Mouse (Mus musculus) naive thymus-derived CD4-positive, alpha-beta T cell, adult 5 months (primary cell): Measurements from ENCODE around the gene Aarsd1. TPM values are rescaled to one million over a fixed set of nuclear protein-coding genes. Genes with fewer than 3 reads are reported as not detected.

ENCODE experiments used
- polyA plus RNA-seq: library from polyadenylated mRNA; unstranded; fragments of 100-300 nt; shearing (Covaris generic); gene quantifications from one replicate; pipeline ENCODE4 v1.2.1, GENCODE M21; 2017

The Aarsd1 gene
- 27.6 TPM for polyA plus RNA-seq

DNA sequence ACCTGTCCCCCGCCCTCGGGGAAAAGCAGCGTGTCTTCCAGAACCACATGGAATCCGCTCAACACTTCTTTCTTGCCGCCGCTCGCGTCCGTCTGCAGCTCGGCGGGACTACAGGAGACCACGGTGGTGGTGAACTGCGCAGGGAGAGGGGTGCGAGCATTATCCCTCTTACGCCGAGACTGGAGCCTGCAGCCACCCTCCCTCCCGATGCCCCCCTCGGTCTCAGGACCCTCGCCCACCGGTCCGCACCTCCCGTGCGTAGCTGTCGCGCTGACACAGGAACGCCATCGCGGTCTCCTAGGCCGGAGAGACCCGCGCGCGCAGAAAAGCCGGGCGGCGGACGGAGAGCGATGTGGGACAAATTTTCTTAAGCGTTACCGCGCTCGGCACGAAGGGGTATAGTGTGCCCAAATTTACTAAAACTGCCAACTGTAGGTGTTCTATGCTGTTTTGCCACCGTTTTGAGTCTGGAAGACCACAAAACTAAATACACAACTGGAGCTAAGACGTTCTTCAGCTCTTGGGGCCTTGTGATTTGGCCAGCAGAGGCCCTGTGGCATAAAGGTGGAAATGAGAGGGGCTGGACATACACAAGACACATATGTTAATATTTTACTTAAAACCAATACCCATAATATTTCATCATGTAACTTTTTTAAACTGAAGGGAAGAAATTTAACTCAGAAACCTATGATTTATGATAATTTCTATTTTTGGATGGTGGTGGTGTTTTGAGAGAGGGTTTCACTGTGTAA, at the start of gene Aarsd1:
TSS of gene Aarsd1 (minus strand) at position 515 of the 755 bp plus-strand sequence.

DNA sequence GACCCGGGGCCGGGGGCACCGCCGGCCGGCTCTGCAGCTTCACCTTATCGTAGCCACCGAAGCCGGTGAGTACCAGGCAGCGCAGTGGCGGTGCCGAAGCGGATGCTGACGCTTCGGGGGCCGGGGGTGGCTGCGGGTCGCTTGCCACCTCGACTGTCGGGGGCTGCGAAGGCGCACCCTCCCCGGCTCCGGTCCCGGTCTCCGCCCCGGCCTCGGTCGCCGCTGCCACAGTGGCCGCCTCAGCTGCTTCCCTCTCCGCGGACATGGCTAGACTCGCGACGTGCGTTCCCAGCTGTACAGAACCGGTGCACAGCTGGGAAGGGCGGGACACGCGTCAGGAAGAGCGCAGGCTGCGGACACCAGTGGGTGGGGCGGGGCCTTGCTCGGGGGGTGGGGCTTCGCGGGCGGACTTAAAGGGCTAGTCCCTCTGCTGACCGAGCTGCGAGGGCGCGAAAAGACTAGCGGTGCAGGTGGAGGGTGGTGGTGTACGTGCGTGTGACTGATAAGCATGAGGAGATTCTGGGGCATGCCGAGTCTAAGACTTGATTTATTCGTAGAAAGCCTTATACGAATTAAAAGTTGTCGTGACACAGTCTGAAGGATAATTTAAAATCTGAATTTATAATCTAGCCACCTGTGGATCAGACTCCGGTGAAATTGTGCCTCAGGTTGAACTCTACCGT, 48.6 kb upstream of the Aarsd1 start, which contains the start of gene Vat1:
TSS of gene Vat1 (minus strand) at position 362 of the 683 bp plus-strand sequence.

DNA sequence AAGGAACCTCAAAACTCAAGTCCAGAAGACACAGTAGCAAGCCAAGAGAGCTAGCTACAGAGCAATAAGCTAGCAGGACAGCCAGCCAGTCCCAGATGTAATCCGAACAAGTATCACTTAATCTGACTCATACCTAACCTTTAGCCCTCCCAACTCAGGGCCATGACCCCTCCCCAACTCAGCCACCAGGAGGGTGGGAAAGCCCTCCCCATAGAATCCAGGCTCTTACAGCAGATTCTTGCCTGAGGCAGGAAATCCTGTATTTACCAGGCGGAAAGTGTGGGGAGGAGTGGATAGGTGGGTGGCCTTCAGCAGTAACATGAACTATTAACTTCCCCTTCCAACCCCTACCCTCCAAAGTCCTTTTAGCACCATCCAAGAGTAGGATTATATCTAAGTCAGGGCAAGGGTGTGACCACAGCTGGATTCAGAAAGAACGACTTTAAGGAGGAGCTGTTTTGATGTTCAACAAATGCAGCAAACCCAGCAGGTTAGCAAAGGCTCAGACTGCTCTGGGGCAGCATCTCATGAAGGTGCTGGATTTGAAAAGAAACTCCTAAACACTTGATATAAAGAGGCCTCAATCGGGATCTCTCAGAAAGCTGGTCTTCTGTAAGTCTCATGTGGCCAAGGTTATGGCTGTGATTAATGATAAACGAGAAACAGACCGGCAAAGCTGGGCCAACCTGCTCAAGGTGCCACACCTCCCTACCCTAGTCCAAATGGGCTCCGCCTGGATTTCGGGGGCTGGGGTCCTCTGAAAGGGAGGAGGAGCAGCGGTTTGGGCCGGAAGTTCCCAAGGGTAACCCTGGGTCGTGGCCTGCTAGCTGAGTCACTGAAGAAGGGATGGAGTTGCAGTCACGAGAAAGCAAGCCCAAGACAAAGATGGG, 47.0 kb upstream of the Aarsd1 start, which contains the start of gene Rnd2:
TSS of gene Rnd2 (plus strand) at position 789 of the 890 bp plus-strand sequence.

DNA sequence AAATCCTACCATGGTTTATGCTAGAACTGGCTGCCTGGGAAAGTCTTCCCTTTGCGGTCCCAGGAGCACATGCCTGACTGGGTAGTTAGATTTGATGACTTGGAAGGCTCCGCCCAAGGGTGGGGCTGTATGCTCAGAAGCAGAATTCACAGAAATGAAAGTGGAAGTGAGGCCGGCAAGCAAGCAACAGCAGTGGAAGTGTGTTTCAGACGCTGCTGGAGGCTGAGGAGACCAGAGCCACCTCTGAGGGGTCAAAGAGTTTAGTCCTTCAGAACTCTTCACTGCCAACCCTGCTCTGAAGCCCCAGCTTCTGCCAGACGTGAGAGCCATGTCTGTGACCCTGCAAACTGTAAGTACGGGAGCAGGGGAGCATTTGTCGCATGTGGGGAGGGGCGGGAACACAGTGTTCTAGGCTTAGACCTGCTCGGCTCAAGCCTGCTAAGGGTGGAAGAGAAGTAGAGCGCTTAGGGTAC, 30.9 kb upstream of the Aarsd1 start, which contains the start of gene Ifi35:
TSS of gene Ifi35 (plus strand) at position 134 of the 473 bp plus-strand sequence.

DNA sequence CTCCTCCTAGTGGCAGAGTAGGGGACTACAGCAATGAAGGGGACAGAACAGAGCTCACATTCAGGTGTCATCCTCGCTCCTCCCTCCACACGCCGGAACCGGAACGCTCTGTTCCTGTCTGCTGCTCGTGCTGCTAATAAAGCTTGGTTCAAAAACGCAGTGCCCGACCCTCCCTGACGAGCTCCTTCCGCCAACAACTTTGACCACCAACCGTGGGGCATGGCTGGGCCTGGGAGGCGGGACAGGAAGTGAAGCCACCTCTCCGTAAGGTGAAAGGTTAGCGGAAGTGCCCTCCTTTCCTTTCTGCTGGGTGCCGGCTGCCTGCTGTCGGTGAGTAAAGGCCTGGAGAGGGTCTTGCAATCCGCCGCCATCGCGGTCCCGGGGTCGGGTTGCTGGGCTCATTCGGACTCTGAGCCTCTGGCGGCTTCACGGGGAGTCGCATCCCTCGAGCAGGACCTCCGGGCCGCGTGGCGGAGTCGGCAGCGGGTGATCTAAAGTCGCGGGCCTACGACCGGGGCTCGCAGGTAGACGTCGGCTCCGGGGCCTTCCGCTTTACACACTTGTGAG, 24.8 kb upstream of the Aarsd1 start, which contains the start of gene Rpl27:
TSS of gene Rpl27 (plus strand) at position 172 of the 567 bp plus-strand sequence.

DNA sequence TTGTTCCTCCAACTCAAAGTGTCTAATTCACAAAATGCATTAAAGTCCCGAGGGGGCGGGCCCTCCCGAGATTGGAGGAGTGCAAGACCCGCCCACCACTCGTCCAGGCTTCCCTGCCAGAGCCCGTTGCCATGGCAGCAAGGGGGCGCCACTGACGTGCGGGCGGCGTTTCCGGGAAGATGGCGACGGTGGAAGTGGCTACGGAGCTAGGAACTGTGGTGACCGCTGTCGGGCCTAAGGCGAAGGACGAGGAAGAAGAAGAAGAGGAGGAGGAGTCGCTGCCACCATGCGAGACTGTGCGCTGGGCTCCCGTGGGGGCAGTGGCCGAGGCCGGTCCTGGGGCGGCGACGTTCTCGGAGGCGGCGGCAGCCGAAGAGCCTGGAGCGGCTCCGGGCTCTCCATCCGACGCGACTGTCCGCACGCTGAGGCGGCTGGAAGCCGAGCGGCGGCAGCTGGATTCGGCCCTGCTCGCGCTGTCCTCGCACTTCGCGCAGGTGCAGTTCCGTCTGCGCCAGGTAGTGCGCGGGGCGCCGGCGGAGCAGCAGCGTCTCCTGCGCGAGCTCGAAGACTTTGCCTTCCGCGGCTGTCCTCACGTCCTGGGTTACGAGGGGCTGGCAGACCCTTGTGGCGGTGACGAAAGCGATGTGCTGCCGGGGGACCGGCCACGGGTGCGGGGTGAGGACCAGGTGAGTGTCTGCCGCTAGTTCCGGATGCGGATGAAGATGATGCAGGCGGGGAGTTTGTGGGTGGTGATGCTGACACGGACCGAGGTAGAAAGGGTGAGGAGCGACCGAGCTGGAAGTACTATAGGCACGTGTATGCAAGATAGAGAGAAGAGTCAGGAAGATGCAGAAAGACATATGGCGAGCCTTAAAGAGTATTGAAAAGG, 7.8 kb upstream of the Aarsd1 start, which contains the start of the genes Rundc1 and Ptges3l:
TSS of gene Rundc1 (plus strand) at position 161 of the 889 bp plus-strand sequence.
TSS of gene Ptges3l (minus strand) at position 409 of the 889 bp plus-strand sequence.

DNA sequence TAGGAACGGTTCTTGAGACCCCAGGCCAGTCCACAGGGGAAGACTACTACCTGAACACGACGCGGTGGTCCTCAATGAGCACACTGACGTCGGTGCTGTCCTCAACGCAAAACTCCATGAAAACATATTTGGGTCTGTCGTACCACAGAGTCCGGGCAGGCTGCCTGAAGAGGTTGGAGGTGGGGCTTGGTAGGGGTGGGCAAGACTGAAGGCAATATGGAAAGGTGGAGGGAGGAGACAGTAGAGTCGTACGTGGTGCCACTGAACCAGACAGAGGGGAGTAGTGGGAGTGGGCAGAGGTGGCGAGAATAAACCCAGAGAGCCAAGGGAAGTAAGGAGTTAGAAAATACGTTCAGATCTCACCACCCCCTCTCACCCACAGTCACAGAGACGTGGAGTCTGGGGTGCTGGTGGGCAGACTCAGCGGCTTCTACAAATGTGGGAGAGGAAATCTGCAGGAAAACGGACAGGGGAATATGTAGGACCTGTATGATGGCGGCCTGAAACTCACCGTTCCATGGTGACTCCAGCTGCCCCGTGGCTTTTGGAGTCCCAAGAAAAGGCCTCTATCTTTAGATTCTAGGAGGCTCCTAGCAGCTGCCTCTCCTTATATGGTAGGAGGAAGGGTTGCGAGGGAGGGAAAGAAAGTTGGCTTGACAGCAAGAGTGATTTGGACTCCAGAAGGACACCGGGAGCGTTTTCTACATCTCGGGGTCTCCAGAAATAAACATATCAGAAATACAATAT, 6.9 kb upstream of the Aarsd1 start, which contains the start of gene Gm27029:
TSS of gene Gm27029 (minus strand) at position 692 of the 747 bp plus-strand sequence.

DNA sequence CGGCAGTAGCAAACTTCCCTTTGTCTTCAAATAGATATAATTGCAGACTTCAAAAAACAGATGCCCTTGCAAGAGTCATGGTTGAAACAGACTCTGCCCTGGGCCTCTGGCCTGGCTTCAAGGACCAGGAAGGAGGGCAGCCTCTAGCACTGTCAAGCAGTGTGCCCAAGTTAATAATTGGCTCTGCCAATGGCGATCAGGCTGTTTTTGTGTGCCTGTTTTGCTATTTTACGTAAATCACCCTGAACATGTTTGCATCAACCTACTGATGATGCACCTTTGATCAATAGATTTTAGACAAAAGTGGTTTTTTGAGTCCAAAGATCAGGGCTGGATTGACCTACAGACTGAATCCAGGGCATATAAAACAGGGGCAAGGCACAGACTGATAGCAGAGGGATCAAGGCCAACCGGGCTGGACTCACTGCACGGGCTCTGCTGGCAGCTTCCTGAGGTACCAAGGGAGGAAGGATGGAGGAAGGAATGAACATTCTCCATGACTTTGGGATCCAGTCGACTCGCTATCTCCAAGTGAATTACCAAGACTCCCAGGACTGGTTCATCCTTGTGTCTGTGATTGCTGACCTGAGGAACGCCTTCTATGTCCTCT, 50.0 kb downstream of the Aarsd1 start, which contains the start of gene G6pc:
TSS of gene G6pc (plus strand) at position 236 of the 610 bp plus-strand sequence.

Other genes starting within 250 kb of the Aarsd1 start
- not detected for gene Cntnap1, start 247.1 kb downstream of the Aarsd1 start, polyA plus RNA-seq
- not detected for gene Plekhh3, start 246.3 kb downstream of the Aarsd1 start, polyA plus RNA-seq
- gene Ccr10, start 242.2 kb downstream of the Aarsd1 start, polyA plus RNA-seq: not detected
- gene Ezh1, start 191.2 kb downstream of the Aarsd1 start, polyA plus RNA-seq: 83.6 TPM
- gene Ramp2, start 171.6 kb downstream of the Aarsd1 start, polyA plus RNA-seq: not detected
- gene Vps25, start 163.9 kb downstream of the Aarsd1 start, polyA plus RNA-seq: 83.2 TPM
- 5.3 TPM for gene Wnk4, start 157.0 kb downstream of the Aarsd1 start, polyA plus RNA-seq
- gene Cntd1, start 138.6 kb downstream of the Aarsd1 start, polyA plus RNA-seq: 0.36 TPM
- 51.8 TPM for gene Coa3, start 138.5 kb downstream of the Aarsd1 start, polyA plus RNA-seq
- 208 TPM for gene Becn1, start 115.3 kb downstream of the Aarsd1 start, polyA plus RNA-seq
- gene Psme3, start 101.4 kb downstream of the Aarsd1 start, polyA plus RNA-seq: 178 TPM
- gene Aoc2, start 92.6 kb downstream of the Aarsd1 start, polyA plus RNA-seq: 4.7 TPM
- gene Aoc3, start 87.0 kb downstream of the Aarsd1 start, polyA plus RNA-seq: not detected
- not detected for gene G6pc, start 50.1 kb downstream of the Aarsd1 start, polyA plus RNA-seq
- gene Gm27029, start 7.2 kb upstream of the Aarsd1 start, polyA plus RNA-seq: not detected
- gene Rundc1, start 7.5 kb upstream of the Aarsd1 start, polyA plus RNA-seq: 29.5 TPM
- gene Ptges3l, start 7.7 kb upstream of the Aarsd1 start, polyA plus RNA-seq: 3.8 TPM
- 269 TPM for gene Rpl27, start 24.7 kb upstream of the Aarsd1 start, polyA plus RNA-seq
- gene Ifi35, start 30.8 kb upstream of the Aarsd1 start, polyA plus RNA-seq: 128 TPM
- 0.25 TPM for gene Rnd2, start 47.4 kb upstream of the Aarsd1 start, polyA plus RNA-seq
- gene Vat1, start 48.6 kb upstream of the Aarsd1 start, polyA plus RNA-seq: 0.36 TPM
- 4.3 TPM for gene Brca1, start 134.3 kb upstream of the Aarsd1 start, polyA plus RNA-seq
- 127 TPM for gene Nbr1, start 134.5 kb upstream of the Aarsd1 start, polyA plus RNA-seq
- gene Tmem106a, start 164.6 kb upstream of the Aarsd1 start, polyA plus RNA-seq: 2.2 TPM
- gene Gm11634, start 181.6 kb upstream of the Aarsd1 start, polyA plus RNA-seq: not detected
- 30.2 TPM for gene Rdm1, start 209.6 kb upstream of the Aarsd1 start, polyA plus RNA-seq
- gene Arl4d, start 247.9 kb upstream of the Aarsd1 start, polyA plus RNA-seq: 1.8 TPM